Mouse (Mus musculus) heart, postnatal 0 days (tissue): ENCODE measurements around the gene Dcp1a.

Experiments used
- CTCF ChIP-seq: IDR thresholded peaks from 2 replicates; pipeline ENCODE4 v1.5.1; 2016; ENCODE audit warnings: antibody characterized with exemption, control low read depth, low read depth
- EP300 ChIP-seq: IDR thresholded peaks from 2 replicates; pipeline ENCODE4 v1.6.1; 2016; ENCODE audit warnings: antibody characterized with exemption, low read depth

DNA sequence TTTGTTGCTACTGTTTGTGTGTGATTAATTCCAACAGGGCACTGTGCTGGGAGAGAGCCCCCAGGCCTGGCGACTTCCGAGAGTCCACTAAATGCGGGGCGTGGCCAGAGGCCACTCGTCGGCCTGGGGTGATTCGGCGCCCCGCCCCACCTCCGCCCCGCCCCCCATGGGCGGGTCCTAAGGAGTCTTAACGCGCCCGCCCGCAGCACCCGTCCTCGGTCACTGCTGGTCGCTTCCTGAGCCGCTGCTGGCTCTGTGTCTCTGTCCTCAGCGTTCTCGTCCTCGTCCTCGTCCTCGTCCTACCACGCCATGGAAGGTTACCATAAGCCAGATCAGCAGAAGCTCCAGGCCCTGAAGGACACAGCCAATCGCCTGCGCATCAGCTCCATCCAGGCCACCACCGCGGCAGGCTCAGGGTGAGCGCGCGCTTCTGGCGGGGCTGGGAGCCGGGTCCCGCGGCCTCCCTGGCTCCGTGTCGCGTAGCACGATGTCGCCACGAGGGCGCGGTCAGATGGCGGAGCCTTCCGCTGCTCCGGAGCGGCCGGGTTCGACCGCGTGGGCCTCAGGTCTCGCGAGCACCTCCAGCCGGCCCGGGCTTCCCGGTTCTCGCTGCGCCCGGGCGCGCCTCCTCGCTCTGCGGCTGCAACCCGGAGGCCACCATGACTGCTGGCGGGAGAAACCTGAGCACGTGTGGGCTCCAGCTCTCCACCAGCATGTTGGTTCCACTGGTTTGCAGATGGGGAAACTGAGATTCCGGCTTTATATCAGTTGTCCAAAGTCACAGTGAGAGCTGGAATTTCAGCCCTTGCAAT is 69.8 kb downstream of the Dcp1a start:
- TF ChIP-seq CTCF (no peak), EP300 (no peak; the same call in 1 of the 2 replicates)
